ENCODE assay signal across 8 mouse cellular contexts in the genomic region with DNA sequence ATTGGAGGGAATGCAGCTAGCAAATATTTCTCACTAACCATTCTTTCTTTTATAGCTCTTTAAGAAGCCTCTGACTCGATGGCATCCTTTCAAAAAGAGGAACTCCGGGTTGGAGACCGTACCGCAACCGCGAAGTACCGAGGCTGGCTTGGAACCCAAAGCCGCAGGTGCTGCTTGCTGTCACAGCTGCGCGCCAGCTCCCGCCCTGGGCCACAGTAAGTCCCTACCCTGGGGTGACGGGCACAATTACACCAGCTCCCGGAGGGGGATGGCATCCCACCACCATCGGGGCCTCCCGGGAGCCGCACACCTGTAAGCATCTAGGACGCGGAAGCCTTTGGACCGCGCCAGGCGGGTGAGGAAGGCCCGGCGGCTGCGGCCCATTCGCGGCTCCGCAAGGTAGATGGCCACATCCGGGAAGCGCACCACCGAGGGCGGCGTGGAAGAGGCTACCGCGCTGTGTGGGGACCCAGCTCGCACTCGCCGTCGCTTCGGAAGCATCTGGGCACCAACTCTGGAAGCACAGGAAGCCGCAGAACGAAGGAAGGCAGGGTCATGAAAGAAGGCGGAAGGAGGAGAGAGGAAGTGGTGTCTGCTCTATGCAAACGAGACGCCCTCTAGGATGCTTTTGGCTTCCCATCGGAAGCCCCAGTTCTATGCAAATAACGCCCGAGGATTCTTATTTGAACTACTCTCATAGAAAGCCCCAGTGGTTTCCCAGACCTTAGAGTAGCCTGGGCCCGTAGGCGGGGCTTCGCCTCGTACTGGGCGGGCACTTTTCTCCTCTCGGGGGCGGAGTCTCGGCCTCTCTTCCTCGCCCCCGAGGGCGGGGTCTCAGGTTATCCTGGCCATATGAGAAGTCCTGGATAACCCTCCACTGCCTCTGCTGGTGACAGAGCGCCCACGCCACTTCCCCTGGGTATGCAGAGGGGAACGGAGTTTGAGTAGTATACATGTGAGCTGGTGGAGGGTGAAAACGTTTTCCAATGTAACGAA. TPM values are rescaled to one million over a fixed set of nuclear protein-coding genes. Genes with fewer than 3 reads are reported as not detected.
DNase-seq lines count a peak whose midpoint lies in the region; ATAC-seq lines count a peak whose summit lies in the region.

Polm (minus strand) TSS at position 766 of the 996 bp plus-strand sequence.

- ATAC-seq in megakaryocyte progenitor cell, adult 5-6 weeks (replicated peaks; ENCODE audit: poor library complexity) = peak; percentile 92

- DNase-seq in adipocyte (ENCODE audit: low spot score) = peak; percentile 93
- peak; percentile 95 for DNase-seq in embryo, embryonic 10 days (ENCODE audit: low spot score)
- DNase-seq in gastrocnemius, postnatal 10 days = peak; percentile 90
- peak; percentile 96 for DNase-seq in induced T-regulatory cell, adult 2 months (ENCODE audit: low read depth)
- peak; percentile 74 to 90 for DNase-seq in left cerebral cortex, adult 9 months (ENCODE audit: low spot score in 2 of 2)
- peak; percentile 76 for DNase-seq in right cerebral cortex, postnatal 14 days
- DNase-seq in urinary bladder, postnatal 36 days (ENCODE audit: low spot score in 2 of 2) = peak; percentile 91 to 94

RNA-seq across cellular contexts. Expression of gene Polm, which starts in this region (rescaled TPM):
- total RNA-seq in gastrocnemius, postnatal 10 days (2021) = 1 to 10 TPM; 4.3 to 8.7 TPM
- 2.1 and 3.3 TPM in 2 replicates for total RNA-seq in megakaryocyte progenitor cell, adult 5-6 weeks (2015)
- total RNA-seq in megakaryocyte progenitor cell, adult 5-6 weeks (2017) = 1.3 and 1.4 TPM in 2 replicates

Comparison
In these comparisons a context has a peak if more than half of its experiments do, and no peak if none do; other contexts are left out.
1. Peak in every context shown above with its lines: DNase-seq and ATAC-seq.